Mouse (Mus musculus): ENCODE data around the gene Ppp1r13l.

Gene Ppp1r13l

GRCm38 (mm10) chr7:19359299-19359891, at the start of gene Ppp1r13l, which contains the start of gene Cd3eap:
Gene Ppp1r13l, plus strand, starts transcription at chr7:19359749.
Gene Cd3eap, minus strand, starts transcription at chr7:19359483.
- no peak for DNase-seq (ENCODE audit: low read depth)

GRCm38 (mm10) chr7:19309884-19310641, 49.5 kb upstream of the Ppp1r13l start, which contains the start of gene Fosb:
Gene Fosb, minus strand, starts transcription at chr7:19310051.
- DNase-seq (ENCODE audit: low read depth): peak; percentile 83

DNA sequence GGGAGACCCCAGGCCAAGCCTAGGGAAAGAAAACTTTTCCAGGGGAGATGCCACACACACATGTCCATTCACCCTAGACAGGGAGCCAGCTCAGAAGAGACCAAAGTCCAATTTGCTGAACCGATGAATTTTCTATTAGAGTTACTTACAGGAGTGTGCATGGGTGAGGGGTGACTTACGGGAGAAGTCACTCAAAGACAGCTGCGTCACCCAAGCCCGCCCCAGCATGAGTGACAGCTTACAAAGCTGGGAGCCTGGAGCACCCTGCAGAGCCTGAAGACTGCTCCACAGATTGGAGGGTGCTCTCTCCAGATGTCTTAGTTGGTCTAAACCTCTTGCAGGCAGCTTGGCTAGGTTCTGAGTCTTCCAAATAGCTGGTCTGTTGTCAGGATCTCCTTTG, 47.6 kb upstream of the Ppp1r13l start:
- no peak for DNase-seq (ENCODE audit: low read depth)

DNA sequence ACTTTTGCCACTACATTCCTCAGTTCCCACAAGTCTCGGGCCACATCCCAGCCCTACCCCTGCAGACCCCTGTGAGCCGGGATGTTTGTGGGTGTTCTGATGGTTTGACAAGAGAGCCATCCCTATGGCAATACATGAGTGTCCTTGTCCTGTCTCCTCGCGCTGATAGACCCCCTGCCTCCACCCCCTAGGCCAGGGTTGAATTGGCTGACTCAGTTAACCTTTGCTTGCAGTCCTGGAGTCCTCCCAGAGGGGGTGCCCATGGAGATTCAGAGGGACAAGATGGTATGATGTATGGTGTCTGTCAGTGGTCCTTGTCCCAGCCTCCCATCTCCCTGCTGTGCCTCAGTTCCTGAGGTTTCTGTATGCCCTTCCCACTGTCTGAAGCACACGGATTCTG, 45.5 kb upstream of the Ppp1r13l start:
- DNase-seq (ENCODE audit: low read depth): no peak

GRCm38 (mm10) chr7:19316451-19317161, 42.9 kb upstream of the Ppp1r13l start:
- no peak for DNase-seq (ENCODE audit: low read depth)

DNA sequence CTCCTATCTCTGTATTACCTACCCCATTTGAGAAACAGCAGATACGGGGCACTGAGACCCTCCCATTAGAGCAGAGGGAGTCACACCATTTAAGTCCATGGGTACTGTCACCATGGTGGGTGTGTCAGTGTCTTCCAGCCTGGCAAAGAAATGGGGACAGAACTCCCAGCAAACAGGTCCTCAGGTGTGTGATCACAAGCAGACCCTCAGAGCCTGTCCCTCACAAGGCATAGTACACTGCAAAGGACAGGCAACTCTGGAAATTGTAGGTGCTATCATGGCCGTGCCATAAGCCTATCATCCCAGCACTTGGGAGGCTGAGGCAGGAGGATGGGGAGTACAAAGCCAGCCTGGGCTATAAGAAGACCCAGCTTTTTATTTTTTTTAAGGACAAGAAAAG, 41.3 kb upstream of the Ppp1r13l start:
- DNase-seq (ENCODE audit: low read depth): no peak

GRCm38 (mm10) chr7:19318676-19319075, 40.9 kb upstream of the Ppp1r13l start:
- DNase-seq (ENCODE audit: low read depth): no peak

- DNase-seq (ENCODE audit: low read depth): no peak
These were observed 40.1 kb upstream of the Ppp1r13l start for GRCm38 (mm10) chr7:19319458-19319857.

- DNase-seq (ENCODE audit: low read depth): peak; percentile 90
These were observed 39.6 kb upstream of the Ppp1r13l start for GRCm38 (mm10) chr7:19319906-19320305.

DNA sequence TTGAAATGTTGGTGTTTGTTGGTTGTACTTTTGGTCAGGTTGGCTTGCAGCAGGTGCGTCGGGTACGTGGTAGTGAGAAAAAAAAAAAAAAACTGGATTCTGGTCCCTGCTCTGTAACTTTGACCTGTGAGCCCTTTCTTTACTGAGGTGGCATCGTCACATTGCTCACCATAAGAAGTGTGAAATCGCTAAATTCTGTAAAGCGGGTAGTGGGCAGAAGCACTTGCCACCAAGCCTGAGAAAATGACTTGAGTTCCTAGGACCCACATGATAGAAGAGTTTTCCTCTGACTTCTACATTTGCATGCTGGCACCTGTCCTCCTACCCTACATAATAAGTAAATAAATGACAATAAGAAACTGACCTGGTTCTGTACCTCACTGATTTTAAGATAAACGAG, 38.9 kb upstream of the Ppp1r13l start:
- DNase-seq (ENCODE audit: low read depth): no peak

- DNase-seq (ENCODE audit: low read depth): no peak
These were observed 38.1 kb upstream of the Ppp1r13l start for GRCm38 (mm10) chr7:19321464-19321863.

- DNase-seq (ENCODE audit: low read depth): no peak
These were observed 37.1 kb upstream of the Ppp1r13l start for GRCm38 (mm10) chr7:19322489-19322888.

GRCm38 (mm10) chr7:19324221-19324620, 35.3 kb upstream of the Ppp1r13l start:
- DNase-seq (ENCODE audit: low read depth): no peak

- DNase-seq (ENCODE audit: low read depth): no peak
These were observed 34.0 kb upstream of the Ppp1r13l start for GRCm38 (mm10) chr7:19325262-19326199.

DNA sequence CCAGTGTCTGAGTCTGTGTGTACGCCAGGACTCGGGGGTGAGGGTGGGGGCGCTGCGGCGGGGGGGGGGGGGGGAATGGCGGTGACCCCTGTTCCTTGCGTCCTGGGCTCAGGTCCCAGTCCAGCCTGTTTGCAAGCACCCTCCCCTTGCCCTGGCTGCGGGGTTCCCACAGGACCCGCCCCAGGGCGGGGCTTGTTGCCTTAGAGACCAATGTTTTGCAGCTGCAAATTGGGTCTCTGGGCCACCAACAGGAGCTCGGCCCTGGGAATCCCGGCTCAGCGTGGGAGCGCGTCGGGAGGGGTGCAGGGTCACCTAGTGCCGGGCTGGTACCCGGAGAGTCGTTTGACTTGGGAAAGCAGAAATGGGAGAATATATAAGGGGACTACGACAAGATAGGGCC, 33.2 kb upstream of the Ppp1r13l start:
- DNase-seq (ENCODE audit: low read depth): no peak

- no peak for DNase-seq (ENCODE audit: low read depth)
These were observed 32.4 kb upstream of the Ppp1r13l start for GRCm38 (mm10) chr7:19327128-19327527.

DNA sequence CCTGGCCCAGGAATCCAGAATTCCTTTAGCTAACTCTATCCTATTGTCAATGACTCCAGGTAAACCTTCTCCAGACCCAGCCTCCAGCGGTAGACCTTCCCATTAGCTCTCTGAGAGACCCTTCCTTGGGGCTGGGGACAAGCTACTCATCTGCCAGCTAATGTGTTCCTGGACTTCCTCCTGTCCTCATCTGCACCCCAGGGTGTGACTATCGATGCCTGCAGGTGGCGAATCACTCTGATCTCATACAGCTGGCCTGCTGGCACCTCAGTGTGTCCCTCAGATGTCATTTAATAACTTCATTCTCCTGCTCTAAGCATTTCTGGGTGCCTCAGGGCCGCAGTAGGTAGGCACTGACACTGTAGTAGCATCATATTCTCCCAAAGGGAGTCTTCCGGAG, 31.8 kb upstream of the Ppp1r13l start:
- DNase-seq (ENCODE audit: low read depth): no peak

- DNase-seq (ENCODE audit: low read depth): no peak
These were observed 31.1 kb upstream of the Ppp1r13l start for GRCm38 (mm10) chr7:19328425-19328824.

GRCm38 (mm10) chr7:19331910-19332309, 27.6 kb upstream of the Ppp1r13l start:
- DNase-seq (ENCODE audit: low read depth): no peak

DNA sequence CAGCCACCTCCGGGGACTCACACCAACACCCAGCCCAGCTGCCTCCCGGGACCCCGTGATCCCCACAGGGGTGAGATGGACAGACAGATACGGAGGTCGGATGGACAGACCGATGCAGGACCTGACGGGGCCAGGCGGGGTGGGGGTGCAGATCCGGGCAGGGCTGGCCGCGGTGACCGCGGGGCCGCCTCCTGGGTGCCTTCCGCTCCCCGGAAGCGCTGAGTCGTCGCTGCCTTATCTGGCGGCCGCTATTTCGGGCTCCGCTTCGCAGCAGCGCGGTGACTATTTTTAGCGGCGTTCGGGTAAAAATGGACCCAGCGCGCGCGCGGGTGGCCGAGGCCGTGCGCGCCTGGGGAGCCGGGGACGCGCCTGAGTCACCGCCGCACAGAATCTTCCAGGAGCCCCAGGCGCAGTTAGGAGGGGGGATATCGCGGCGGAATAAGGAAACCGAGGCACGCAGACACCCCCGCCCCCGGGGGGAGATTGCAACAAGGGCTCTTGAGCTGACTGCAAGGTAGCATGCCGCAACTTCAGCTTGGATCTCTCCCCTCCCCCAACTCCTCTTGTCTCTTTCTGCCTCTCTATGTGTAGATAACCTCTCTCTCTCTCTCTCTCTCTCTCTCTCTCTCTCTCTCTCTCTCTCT, 26.7 kb upstream of the Ppp1r13l start:
- DNase-seq (ENCODE audit: low read depth): no peak

DNA sequence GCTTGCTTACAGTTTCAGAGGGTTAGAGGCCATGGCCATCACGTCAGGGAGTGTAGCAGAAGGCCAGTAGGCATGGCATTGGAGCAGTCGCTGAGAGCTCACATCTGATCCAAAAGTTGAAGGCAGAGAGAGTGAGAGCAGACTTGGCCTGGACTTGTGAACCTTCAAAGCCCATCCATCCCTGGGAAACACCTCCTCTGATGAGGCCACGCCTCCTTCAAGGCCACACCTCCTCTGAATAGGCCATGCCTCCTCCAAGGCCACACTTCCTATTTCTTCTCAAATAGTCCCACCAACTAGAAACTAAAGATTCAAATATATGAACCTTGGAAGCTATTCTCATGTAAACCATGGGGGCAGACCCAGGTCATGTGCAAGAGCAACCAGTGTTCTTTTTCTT, 24.0 kb upstream of the Ppp1r13l start:
- DNase-seq (ENCODE audit: low read depth): no peak
